Mouse (Mus musculus) stomach, embryonic 16.5 days (tissue): ENCODE measurements around the gene Pik3r5. TPM values are rescaled to one million over a fixed set of nuclear protein-coding genes. Genes with fewer than 3 reads are reported as not detected.

Experiments
- polyA plus RNA-seq: library from polyadenylated mRNA; unstranded; fragments of >200 nt; fragmentation: Nextera tagmentation; extraction: Ambion mirVana; gene quantifications from 2 replicates; pipeline ENCODE4 v1.2.1, GENCODE M21; 2015

Gene Pik3r5
- polyA plus RNA-seq, 1 experiment from 2014 or later: 0.79 TPM

Other genes with a start within 250 kb of the Pik3r5 start
- 11.3 and 13.5 TPM in 2 replicates for gene Ntn1, start 31.3 kb upstream of the Pik3r5 start, polyA plus RNA-seq
- gene Pik3r6, start 70.9 kb downstream of the Pik3r5 start, polyA plus RNA-seq: 3.2 and 3.8 TPM in 2 replicates
- gene Mfsd6l, start 124.1 kb downstream of the Pik3r5 start, polyA plus RNA-seq: 2.0 and 2.8 TPM in 2 replicates
- gene Ccdc42, start 154.9 kb downstream of the Pik3r5 start, polyA plus RNA-seq: 0.41 and 0.49 TPM in 2 replicates